Mouse (Mus musculus): ENCODE measurements around the gene Iqgap2. TPM values are rescaled to one million over a fixed set of nuclear protein-coding genes. Genes with fewer than 3 reads are reported as not detected.
A peak's percentile ranks its signal among the peaks of the same experiment; 100 is the strongest.

The Iqgap2 gene
- polyA plus RNA-seq, 1 experiment from 2014 or later = 16.5 TPM

GRCm38 (mm10) chr13:95657171-95657570, 234.6 kb downstream of the Iqgap2 start:
- no peaks in the 10 kb centered on the region for H3K36me3 ChIP-seq (ENCODE audit: control insufficient read depth, insufficient read depth, low read length)
- no peaks in the 10 kb centered on the region for H3K4me1 ChIP-seq (replicated peaks; ENCODE audit: control insufficient read depth, insufficient read depth)
- DNase-seq (ENCODE audit: low spot score) = no peak
- no peak for TF ChIP-seq CTCF (IDR thresholded peaks at IDR 0.05; ENCODE audit: low read depth)
- TF ChIP-seq EP300 (optimal IDR thresholded peaks at IDR 0.05) = no peak
- 62% methylated on average over 9 of the region's 9 CpGs for WGBS
- no peaks in the 10 kb centered on the region for H3K27me3 ChIP-seq (ENCODE audit: control insufficient read depth, insufficient read depth, low read length)
- H3K4me3 ChIP-seq (ENCODE audit: low read depth, low read length) = no peak overlapping the region
- no peak overlapping the region for H3K27ac ChIP-seq (replicated peaks)
- no peak overlapping the region for H3K4me2 ChIP-seq (replicated peaks; ENCODE audit: low read depth)
- H3K9ac ChIP-seq (ENCODE audit: low read length) = no peak overlapping the region
- no peaks in the 10 kb centered on the region for H3K9me3 ChIP-seq (ENCODE audit: control insufficient read depth, low read length)
- no peak for ATAC-seq (ENCODE audit: low FRiP score, low TSS enrichment)

- Histone ChIP-seq H3K4me3 (ENCODE audit: low read depth, low read length) (no peak overlapping the region), H3K27ac (replicated peaks) (no peak overlapping the region), H3K9ac (ENCODE audit: low read length) (no peak overlapping the region), H3K27me3 (ENCODE audit: control insufficient read depth, insufficient read depth, low read length) (no peaks in the 10 kb centered on the region), H3K36me3 (ENCODE audit: control insufficient read depth, insufficient read depth, low read length) (no peaks in the 10 kb centered on the region), H3K4me1 (replicated peaks; ENCODE audit: control insufficient read depth, insufficient read depth) (no peaks in the 10 kb centered on the region), H3K4me2 (replicated peaks; ENCODE audit: low read depth) (no peak overlapping the region), H3K9me3 (ENCODE audit: control insufficient read depth, low read length) (no peaks in the 10 kb centered on the region)
- ATAC-seq (ENCODE audit: low FRiP score, low TSS enrichment) (peak; percentile 24; the same call in 1 of the 2 replicates), DNase-seq (ENCODE audit: low spot score) (no peak)
- no peak for TF ChIP-seq CTCF (IDR thresholded peaks at IDR 0.05; ENCODE audit: low read depth)
- no peak for TF ChIP-seq EP300 (optimal IDR thresholded peaks at IDR 0.05)
- 24% methylated on average over 9 of the region's 9 CpGs for WGBS
These were observed 236.4 kb downstream of the Iqgap2 start for GRCm38 (mm10) chr13:95655284-95655683.

GRCm38 (mm10) chr13:95653696-95654095, 238.0 kb downstream of the Iqgap2 start:
- Histone ChIP-seq H3K4me2 (replicated peaks; ENCODE audit: low read depth) (no peak overlapping the region), H3K4me3 (ENCODE audit: low read depth, low read length) (no peak overlapping the region), H3K27ac (replicated peaks) (no peak overlapping the region), H3K9ac (ENCODE audit: low read length) (no peak overlapping the region), H3K36me3 (ENCODE audit: control insufficient read depth, insufficient read depth, low read length) (no peaks in the 10 kb centered on the region), H3K27me3 (ENCODE audit: control insufficient read depth, insufficient read depth, low read length) (no peaks in the 10 kb centered on the region), H3K9me3 (ENCODE audit: control insufficient read depth, low read length) (no peaks in the 10 kb centered on the region), H3K4me1 (replicated peaks; ENCODE audit: control insufficient read depth, insufficient read depth) (no peaks in the 10 kb centered on the region)
- ATAC-seq (ENCODE audit: low FRiP score, low TSS enrichment) (no peak), DNase-seq (ENCODE audit: low spot score) (no peak)
- no peak for TF ChIP-seq CTCF (IDR thresholded peaks at IDR 0.05; ENCODE audit: low read depth)
- no peak for TF ChIP-seq EP300 (optimal IDR thresholded peaks at IDR 0.05)
- WGBS = 68% methylated on average over 4 of the region's 4 CpGs

GRCm38 (mm10) chr13:95651870-95652668, 239.7 kb downstream of the Iqgap2 start:
- Histone ChIP-seq H3K27ac (replicated peaks) (no peak overlapping the region), H3K4me1 (replicated peaks; ENCODE audit: control insufficient read depth, insufficient read depth) (no peaks in the 10 kb centered on the region), H3K9ac (ENCODE audit: low read length) (no peak overlapping the region), H3K27me3 (ENCODE audit: control insufficient read depth, insufficient read depth, low read length) (no peaks in the 10 kb centered on the region), H3K4me2 (replicated peaks; ENCODE audit: low read depth) (no peak overlapping the region), H3K4me3 (ENCODE audit: low read depth, low read length) (no peak overlapping the region), H3K9me3 (ENCODE audit: control insufficient read depth, low read length) (no peaks in the 10 kb centered on the region), H3K36me3 (ENCODE audit: control insufficient read depth, insufficient read depth, low read length) (no peaks in the 10 kb centered on the region)
- DNase-seq (ENCODE audit: low spot score) (no peak), ATAC-seq (ENCODE audit: low FRiP score, low TSS enrichment) (no peak)
- 79% methylated on average over 7 of the region's 7 CpGs for WGBS
- TF ChIP-seq EP300 (optimal IDR thresholded peaks at IDR 0.05) = no peak
- no peak for TF ChIP-seq CTCF (IDR thresholded peaks at IDR 0.05; ENCODE audit: low read depth)

- DNase-seq (ENCODE audit: low spot score) = no peak
- WGBS = 88% methylated on average over 3 of the region's 3 CpGs
- Histone ChIP-seq H3K9me3 (ENCODE audit: control insufficient read depth, low read length) (no peaks in the 10 kb centered on the region), H3K4me1 (replicated peaks; ENCODE audit: control insufficient read depth, insufficient read depth) (no peaks in the 10 kb centered on the region), H3K27ac (replicated peaks) (no peak overlapping the region), H3K36me3 (ENCODE audit: control insufficient read depth, insufficient read depth, low read length) (no peaks in the 10 kb centered on the region), H3K4me3 (ENCODE audit: low read depth, low read length) (no peak overlapping the region), H3K27me3 (ENCODE audit: control insufficient read depth, insufficient read depth, low read length) (no peaks in the 10 kb centered on the region), H3K4me2 (replicated peaks; ENCODE audit: low read depth) (no peak overlapping the region), H3K9ac (ENCODE audit: low read length) (no peak overlapping the region)
- no peak for TF ChIP-seq EP300 (optimal IDR thresholded peaks at IDR 0.05)
- TF ChIP-seq CTCF (IDR thresholded peaks at IDR 0.05; ENCODE audit: low read depth) = no peak
- ATAC-seq (ENCODE audit: low FRiP score, low TSS enrichment) = no peak
These were observed 241.8 kb downstream of the Iqgap2 start for GRCm38 (mm10) chr13:95649941-95650340.

GRCm38 (mm10) chr13:95647248-95647647, 244.5 kb downstream of the Iqgap2 start:
- H3K27ac ChIP-seq (replicated peaks) = no peak overlapping the region
- no peaks in the 10 kb centered on the region for H3K27me3 ChIP-seq (ENCODE audit: control insufficient read depth, insufficient read depth, low read length)
- 77% methylated on average over 4 of the region's 4 CpGs for WGBS
- TF ChIP-seq EP300 (optimal IDR thresholded peaks at IDR 0.05) (no peak), CTCF (IDR thresholded peaks at IDR 0.05; ENCODE audit: low read depth) (no peak)
- H3K36me3 ChIP-seq (ENCODE audit: control insufficient read depth, insufficient read depth, low read length) = no peaks in the 10 kb centered on the region
- no peaks in the 10 kb centered on the region for H3K9me3 ChIP-seq (ENCODE audit: control insufficient read depth, low read length)
- DNase-seq (ENCODE audit: low spot score) (no peak), ATAC-seq (ENCODE audit: low FRiP score, low TSS enrichment) (no peak)
- no peak overlapping the region for H3K9ac ChIP-seq (ENCODE audit: low read length)
- no peak overlapping the region for H3K4me3 ChIP-seq (ENCODE audit: low read depth, low read length)
- no peak overlapping the region for H3K4me2 ChIP-seq (replicated peaks; ENCODE audit: low read depth)
- no peaks in the 10 kb centered on the region for H3K4me1 ChIP-seq (replicated peaks; ENCODE audit: control insufficient read depth, insufficient read depth)
